Mouse (Mus musculus): ENCODE measurements around the gene Zfp626.
"Not testable (repeated sequence)": the region's sequence is repeated elsewhere in the genome, so short reads cannot be mapped to it uniquely, and the experiment has no call there.

Gene Zfp626

DNA sequence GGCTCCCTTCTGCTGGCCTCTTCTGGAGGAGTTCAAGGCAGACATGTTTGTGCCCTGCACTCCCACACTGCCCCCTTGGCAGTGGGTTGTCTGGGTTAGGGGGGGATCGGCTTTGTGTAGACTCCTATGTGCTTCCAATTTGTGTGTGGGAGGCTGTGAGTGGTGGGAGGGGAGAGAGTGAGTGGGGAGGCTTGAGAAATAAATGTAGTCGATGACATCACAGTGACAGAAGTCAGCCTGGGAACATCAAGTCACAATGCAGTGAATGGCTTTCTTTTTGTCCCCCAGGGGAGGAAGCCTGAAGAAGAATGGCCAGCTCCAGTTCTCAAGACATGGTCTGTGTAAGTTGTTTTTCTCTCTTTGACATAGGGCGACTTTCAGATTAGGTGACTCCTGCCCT lies at the start of gene Zfp626:
Zfp626 (plus strand) TSS at position 301 of the 400 bp plus-strand sequence.
- not testable (repeated sequence) for DNase-seq

DNA sequence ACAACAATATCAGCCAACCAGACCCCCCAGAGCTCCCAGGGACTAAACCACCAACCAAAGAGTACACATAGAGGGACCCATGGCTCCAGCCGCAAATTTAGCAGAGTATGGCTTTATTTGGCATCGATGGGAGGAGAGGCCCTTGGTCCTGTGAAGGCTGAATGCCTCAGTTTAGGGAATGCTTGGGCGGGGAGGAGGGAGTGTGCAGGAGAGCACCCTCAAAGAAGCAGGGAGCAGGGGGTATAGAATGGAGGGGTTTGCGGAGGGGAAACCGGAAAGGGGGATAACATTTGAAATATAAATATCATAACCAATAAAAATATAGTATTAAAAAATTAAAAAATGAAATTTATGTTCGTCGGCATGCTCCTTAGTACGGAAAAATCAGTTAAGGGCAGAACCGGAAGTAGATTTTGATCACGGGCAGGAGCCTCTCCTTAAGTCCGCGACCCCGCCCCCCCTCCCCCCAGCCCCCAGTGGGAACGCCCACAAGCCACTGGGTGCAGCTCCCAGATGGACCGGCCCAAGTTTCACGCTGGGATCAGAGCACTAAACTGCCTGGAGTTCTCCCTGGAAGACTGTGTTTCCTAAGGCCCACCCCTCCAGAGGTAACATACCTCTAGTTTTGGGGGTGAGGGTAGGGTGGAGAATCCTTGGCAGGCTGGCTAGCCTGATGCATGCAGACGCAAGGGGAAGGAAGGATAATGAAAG lies 41.7 kb upstream of the Zfp626 start:
- DNase-seq, result no peak

DNA sequence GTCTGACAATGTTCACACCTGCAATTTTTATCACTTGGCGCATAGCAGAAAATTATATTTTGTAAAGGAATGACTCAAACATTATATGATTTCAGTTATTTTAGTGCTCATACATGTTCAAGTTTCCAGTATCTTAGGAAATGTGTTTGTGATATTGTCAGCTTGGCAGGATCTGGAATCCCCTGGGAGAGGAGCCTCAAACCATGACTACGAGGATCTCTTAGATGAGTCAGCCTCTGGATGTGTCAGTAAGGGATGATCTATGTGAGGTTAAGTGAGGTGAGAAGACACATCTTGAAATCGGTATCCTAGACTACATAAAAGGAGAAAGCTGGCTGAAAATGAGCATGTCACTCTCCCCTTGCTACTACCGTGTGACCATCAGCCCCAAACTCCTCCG lies 17.7 kb upstream of the Zfp626 start:
- no peak for DNase-seq

DNA sequence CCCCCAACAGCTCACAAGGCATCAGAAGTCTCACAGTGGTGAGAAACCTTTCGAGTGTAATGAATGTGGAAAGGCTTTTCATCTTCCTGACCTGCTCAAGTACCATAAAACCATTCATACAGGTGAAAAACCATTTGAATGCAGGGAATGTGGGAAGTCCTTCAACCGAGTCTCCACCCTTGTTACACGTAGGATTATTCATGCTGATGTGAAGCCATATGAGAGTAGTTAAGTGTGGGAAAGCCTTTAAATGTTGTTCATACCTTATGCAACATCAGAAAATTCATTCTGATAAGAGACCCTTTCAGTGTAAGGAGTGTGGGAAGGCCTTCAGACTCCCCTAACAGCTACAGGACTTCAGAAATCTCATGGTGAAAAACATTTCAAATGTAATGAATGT lies 13.1 kb upstream of the Zfp626 start:
- not testable (repeated sequence) for DNase-seq

DNA sequence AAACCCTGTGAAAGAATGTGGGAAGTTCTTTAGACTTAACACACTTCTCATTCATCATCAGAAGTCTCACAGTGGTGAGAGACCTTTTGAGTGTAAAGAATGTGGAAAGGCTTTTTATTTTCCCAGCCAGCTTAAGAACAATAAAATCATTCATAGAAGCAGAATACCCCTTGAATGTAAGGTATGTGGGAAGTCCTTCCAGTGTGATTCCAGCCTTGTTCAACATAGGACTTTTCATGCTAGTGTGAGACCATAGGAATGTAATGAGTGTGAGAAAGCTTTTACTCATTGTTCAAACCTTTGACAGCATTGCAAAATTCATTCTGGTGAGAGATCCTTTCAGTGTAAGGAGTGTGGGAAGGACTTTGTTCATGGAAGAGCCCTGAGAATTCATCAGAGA lies 12.4 kb upstream of the Zfp626 start:
- no peak for DNase-seq

DNA sequence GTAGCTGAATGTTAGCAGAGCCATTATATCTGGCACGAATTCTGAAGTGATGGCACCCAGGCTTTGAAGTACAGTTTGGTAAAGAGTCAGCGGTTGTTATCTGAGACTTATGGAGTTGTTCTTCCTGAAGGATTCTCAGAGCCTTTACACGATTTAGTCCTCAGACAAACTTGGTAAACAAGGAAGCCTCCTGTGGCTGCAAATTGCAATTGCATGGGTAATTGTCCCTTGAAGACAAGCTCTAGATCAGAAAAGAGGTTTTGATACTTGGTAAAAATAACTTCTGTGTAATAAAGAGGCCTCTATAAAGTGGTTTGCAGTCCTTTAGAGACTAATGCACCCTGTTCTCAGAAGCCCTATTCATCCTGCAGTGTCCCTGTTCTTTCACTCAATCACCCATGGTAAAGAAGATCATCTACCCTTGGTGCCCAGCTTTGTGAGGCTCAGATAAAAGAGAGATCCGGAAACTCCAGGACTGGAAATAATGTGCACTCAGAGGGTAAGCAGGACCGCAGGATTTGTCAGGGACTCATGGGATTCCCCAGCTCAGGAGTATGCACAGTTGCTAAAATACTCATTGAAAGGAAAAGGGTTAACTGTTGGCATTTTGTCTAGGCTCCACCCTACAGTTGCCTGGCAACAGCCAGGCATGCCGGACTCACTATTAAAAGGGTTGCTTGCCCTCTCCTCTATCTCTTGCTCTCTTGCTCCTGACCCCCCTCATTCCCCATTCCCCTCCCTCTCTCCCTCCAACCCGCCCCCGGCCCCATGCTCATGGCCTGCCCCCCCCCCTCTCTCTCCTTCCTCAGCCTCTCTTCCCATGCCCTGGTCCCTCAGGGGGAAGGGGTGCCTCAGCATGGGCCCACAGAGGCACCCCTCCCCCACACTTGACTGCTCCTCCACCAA lies 8.8 kb upstream of the Zfp626 start:
- DNase-seq, result no peak

DNA sequence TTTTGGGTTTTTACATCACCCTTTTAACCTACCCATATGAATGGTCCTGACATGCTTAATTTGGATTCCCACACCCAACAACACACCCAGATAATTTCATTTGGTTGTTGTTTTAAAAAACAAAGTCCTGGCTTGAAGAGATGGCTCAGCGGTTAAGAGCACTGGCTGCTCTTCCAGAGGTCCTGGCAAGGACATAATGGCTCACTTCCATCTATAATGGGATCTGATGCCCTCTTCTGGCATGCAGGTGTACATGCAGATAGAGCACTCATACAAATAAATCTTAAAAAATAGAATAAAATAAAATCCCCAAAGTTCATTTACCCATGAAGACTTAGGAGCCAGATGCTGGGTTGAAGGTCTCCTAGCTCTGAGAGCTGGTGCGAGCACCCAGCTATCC lies 5.9 kb upstream of the Zfp626 start:
- DNase-seq, result peak in 1 of 2 experiments; percentile 5

DNA sequence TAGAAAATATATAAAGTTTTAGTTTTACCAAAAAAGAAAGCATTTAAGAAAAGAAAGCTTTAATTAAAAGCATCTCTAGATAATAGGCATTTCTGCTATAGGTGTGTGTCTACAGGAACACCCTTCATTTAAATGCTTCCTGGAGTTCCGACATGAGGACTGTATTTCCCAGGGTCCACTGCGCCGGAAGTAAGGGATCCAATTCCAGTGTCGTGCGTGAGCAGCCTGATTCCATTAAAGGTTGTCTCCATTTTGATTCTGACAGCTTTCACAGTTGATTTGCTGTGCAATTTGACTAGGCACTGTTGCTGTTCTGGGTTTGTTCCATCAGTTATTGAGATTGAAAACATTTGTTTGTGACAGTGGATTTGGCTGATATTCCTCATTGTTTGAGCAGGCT lies 4.0 kb upstream of the Zfp626 start:
- no peak for DNase-seq

DNA sequence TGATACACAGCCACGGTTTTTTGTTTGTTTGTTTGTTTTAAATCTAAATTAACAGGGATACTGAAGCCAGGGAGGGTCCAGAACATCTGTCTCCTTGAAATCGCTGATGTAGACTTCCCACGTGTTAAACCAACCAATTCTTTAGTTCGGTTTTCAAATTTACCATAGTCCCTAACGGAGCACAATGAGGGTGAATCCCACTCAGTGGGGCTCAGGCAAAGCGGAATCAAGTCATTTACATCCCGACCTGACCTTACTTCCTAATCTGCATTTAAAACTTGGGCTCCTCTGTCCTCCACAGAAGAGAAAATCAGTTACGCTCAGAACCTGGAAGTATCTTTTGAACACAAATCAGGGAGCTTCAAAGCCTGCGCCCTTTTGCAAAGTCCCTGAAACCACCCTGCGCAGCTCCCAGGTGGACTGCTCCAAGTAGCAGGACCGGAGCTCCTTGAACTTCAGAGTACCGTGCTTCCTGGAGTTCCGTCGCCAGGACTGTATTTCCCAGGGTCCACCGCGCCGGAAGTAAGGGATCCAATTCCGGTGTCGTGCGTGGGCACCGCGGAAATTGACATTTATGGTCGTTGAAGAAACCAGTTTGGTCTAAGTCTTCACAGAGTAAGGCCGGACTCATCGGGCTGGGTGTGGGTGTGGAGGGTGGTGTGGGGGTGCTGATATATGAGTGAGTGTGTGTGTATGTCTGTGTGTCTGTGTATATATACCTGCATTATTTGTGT lies 2.5 kb upstream of the Zfp626 start:
- DNase-seq, result peak; percentile 82 to 88

DNA sequence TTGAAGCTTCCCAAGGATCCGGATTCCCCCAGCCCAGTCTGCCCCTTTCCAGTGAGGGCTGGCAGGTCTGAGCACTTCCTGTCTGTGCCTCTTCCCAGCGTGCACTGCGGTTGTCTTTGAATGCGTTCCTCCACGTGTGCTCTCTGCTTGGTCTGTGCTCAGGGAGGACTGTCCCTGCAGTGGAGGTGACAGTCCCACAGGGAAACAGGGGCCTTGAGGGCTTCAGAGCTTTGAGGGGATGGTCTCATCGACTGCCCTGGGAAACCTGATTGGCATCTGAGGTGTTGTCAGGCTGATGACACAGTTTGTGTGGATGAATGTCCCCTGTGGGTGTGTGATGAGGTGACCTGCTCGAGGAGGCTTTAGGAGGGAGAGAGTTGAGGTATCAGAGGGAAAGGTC lies 309 bp downstream of the Zfp626 start:
- not testable (repeated sequence) for DNase-seq

DNA sequence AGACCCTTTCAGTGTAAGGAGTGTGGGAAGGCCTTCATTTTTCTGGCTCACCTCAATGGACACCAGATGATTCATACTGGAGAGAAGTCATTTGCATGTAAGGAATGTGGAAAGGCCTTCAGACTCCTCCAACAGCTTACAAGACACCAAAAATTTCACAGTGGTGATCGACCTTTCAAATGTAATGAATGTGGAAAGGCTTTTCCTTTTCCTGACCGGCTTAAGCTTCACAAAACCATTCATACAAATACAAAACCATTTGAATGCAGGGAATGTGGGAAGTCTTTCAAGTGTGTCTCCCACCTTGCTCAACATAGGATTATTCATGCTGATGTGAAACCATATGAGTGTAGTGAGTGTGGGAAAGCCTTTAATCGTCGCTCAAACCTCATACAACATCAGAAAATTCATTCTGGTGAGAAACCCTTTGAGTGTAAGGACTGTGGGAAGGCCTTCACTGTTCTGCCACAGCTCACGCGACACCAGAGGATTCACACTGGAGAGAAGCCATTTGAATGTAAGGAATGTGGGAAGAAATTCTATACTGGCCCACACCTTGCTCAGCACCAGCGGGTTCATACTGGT lies 11.6 kb downstream of the Zfp626 start:
- no peak for DNase-seq

DNA sequence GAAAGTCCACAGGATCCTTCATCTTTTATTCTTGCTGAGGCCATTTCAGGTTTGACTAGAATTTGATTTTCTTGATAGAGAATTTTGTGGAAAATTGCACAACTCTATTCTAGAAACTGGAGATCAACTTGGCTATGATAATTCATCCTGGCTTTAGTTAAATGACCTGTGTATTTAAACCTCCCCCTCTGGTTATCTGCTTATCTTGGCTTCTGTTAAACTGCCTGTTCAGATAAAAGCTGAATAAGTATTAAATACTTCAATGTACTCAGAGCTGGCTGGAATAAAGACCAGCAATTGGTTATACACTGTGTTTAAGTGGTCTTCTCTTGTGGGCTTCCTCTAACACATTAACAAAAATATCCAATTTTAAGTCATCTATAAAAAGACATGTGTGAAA lies 15.6 kb downstream of the Zfp626 start:
- DNase-seq, result no peak

DNA sequence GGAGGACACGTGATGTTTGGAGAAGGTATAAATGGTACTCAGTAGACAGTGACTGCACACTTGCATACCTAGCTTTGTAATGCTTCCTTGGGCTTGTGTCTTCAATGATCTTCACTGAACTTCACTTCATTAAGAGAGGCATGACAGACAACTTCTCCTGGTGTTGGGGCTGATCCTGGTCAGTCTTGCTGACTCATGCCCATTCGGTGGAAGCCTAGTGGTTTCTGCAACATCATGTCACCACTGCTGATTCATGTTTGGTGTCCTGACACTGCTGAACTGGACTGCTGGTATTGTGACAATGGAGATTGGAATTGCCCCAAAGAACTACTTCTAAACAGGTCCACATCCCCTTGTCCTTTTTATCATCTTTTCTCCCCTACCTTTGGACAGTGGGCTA lies 27.1 kb downstream of the Zfp626 start:
- DNase-seq, result no peak

DNA sequence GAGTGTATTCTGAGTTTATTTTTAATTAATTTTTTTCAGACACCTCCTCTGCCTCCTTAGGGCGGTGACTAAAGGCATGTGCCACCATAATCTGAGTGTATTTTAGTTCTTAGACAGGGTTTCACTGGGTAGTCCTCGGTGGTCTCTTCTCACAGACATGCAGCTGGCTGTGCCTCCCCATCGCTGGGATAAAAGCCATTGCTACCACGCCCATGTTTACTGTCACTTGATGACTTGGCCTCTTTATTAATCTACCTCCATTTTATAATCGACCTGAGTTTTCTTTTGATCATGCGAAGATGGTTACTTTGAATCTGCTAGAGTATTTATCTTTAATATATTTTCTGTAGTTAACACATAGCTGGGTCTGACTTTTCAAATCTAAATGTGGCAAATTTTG lies 30.9 kb downstream of the Zfp626 start:
- DNase-seq, result no peak

DNA sequence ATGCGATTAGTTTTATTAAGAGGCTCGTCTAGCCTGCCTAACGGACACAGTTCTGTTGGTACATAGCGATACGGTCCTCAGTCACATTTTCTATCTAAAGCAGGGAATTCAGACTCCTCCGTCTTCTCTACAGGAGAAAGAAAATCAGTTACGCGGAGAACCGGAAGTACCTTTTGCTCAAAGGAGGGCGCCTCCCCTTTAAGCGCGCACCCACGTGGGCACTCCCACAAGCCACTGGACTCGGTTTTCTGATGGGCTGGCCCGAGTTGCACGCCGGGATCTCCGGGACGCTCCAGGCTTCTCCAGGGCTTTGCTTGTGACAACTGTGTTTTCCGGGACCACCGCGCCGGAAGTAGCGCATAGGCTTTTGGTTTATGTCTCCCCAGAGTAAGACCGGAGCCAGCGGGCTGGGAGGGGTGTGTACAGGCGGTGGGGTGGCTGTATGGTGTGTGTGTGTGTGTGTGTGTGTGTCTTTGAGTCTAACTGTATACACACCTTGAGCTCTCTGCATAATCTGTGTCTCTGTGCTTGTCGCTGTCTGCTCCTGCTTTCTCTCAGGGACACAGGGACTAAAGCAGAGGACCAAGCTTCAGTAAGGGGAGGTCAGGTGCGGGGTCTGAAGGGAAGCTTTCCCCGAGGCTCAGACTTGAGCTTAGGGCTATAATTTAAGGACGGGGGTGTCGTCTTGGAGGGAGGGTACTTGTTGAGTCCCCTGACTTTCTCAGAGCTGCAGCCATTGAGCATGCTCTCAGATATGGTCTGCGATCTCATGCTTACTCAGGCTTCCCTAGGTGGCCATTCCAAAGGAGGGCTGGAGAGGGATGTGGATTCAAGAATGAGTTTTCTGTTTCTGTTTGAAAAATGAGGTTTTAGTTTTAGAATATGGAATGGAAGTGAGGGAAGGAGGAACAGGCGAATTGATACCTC lies 31.6 kb downstream of the Zfp626 start, which contains the start of gene Zfp59:
Zfp59 (plus strand) TSS at position 285 of the 927 bp plus-strand sequence.
- peak; percentile 91 to 92 for DNase-seq

DNA sequence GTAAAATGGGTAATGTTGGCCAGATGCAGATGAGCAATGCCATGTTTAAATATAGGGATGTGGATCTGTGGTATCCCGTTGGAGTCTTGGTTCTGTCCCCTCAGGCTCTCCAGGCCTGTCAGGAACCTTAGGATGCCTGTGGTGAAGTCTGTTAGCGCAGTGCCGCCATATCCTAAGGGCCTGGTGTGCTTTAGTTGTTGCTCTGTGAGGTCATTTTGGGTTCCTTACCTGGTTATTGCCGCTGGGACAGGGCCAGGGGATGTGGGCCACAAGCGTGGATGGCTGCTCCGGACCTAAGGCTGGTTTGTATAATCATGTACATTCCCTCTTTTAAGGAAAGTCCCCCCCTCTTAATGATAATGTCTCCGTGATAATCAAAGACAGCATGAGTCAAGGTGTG lies 32.6 kb downstream of the Zfp626 start:
- no peak for DNase-seq

DNA sequence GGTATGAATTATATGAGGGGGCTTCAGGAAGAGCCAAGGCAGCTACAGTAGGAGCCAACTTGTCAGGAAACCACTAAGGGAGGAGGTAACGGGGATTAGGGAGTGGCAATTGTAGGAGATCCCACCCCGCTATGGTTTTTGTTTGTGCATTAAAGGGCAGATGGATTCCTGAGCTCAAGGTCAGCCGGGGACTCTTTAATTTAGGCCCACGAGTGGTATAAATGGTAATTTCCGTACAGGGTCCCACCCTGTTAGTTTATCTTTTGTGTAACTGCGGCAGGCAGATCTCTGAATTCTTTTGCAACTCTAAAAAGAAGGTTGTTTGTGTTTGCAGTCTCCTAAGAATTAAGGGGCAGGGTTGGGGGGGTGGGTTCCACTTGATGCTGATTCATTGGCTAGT lies 33.1 kb downstream of the Zfp626 start:
- no peak for DNase-seq

DNA sequence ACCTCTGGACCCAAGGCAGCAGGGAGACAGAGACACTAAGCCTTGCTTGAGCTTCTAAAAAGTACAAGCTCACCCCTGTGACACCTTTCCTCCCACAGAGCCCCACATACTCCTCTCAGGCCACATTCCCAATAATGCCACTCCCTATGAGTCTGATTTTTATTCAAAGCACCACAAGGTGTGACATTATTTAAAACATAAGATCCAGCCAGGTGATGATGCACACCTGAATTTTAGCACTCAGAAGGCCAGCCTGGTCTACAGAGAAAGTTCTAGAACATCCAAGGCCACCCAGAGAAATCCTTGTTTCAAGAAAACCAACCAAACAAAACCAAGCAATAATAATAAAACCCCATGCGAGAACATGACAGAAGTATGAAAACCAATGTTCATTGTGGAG lies 50.2 kb downstream of the Zfp626 start, which contains the start of gene Zfp607a:
Zfp607a (plus strand) TSS at position 301 of the 400 bp plus-strand sequence.
- DNase-seq, result no peak

DNA sequence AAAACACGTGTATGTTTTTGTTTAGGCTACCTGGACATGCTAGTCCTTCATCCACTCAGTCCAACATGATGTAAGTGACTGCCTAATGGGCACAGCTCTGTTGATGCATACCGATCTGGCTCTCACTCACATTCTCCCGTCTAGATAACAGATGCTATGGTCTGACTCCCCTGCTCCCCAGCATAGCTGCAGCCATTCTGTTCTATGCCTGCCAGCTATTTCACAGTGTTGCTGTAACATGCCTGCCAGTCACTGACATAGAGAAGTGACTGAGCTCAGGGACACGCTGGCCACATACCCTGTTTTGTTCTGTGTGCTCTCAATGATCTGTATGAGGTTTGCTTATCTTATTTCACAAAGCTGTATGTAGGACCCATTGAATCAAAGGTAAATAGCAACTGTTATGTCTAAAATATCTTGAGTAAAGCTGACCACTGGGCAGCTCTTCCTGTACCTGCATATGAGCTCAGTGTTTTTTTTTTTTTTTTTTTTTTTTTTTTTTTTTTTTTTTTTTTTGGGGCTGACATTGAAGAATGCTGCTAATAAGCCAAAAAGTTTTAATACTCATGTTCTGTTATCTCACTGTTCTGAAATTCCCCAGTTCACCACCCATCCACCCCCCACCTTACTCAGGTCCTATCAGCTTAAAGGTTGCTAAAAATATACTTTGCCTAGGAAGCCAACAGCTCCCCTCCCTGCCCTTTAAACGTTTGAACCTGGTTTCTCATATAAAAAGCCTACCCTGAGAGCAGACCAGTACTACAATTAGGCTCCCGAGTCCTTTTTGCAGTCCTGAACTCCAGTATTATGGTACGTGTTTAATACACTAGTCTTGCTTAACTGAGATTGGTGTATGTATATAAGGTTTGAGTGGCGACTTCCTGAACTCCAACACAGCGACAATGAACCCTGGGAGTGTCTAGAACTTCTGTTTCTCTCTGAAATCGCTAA lies 52.6 kb downstream of the Zfp626 start:
- no peak for DNase-seq
